Mouse (Mus musculus) splenic B cell, adult 2 months (primary cell): ENCODE measurements around the gene Fam222b.

Experiments
- DNase-seq: peaks from one replicate; pipeline ENCODE4 v3.0.0-alpha.2; 2011; ENCODE audit warnings: low read depth, low spot score
- H3K27me3 ChIP-seq: 2 replicates; pipeline ENCODE4 v1.6.1; 2012; ENCODE audit warnings: mild to moderate bottlenecking, low read length, moderate library complexity, mixed read lengths; ENCODE audit not compliant: control insufficient read depth, poor library complexity, insufficient read depth, severe bottlenecking
- H3K36me3 ChIP-seq: 2 replicates; pipeline ENCODE4 v1.6.1; 2012; ENCODE audit warnings: mild to moderate bottlenecking, low read length, moderate library complexity, mixed read lengths; ENCODE audit not compliant: control insufficient read depth, poor library complexity, insufficient read depth, severe bottlenecking

Fam222b gene

GRCm38 (mm10) chr11:78170306-78170705 is 75.8 kb downstream of the Fam222b start:
- no peaks in the 10 kb centered on the region for H3K36me3 ChIP-seq
- H3K27me3 ChIP-seq = no peaks in the 10 kb centered on the region
- DNase-seq = peak; percentile 34

- no peaks in the 10 kb centered on the region for H3K36me3 ChIP-seq
- H3K27me3 ChIP-seq = no peaks in the 10 kb centered on the region
- DNase-seq = peak; percentile 55
These were observed 76.9 kb downstream of the Fam222b start for GRCm38 (mm10) chr11:78171328-78171727.

- Histone ChIP-seq H3K36me3 (no peaks in the 10 kb centered on the region), H3K27me3 (no peaks in the 10 kb centered on the region)
- peak; percentile 47 for DNase-seq
These were observed 77.7 kb downstream of the Fam222b start for GRCm38 (mm10) chr11:78172034-78172747.

- Histone ChIP-seq H3K27me3 (no peaks in the 10 kb centered on the region), H3K36me3 (no peaks in the 10 kb centered on the region)
- no peak for DNase-seq
These were observed 78.4 kb downstream of the Fam222b start for GRCm38 (mm10) chr11:78172748-78173383.

GRCm38 (mm10) chr11:78174506-78174905 is 80.0 kb downstream of the Fam222b start:
- Histone ChIP-seq H3K36me3 (no peaks in the 10 kb centered on the region), H3K27me3 (no peaks in the 10 kb centered on the region)
- no peak for DNase-seq

- peak; percentile 67 for DNase-seq
- Histone ChIP-seq H3K27me3 (no peaks in the 10 kb centered on the region), H3K36me3 (peaks cover 6% of the 10 kb centered on the region)
These were observed 81.4 kb downstream of the Fam222b start for GRCm38 (mm10) chr11:78175771-78176401.

- H3K27me3 ChIP-seq = no peaks in the 10 kb centered on the region
- peaks cover 8% of the 10 kb centered on the region for H3K36me3 ChIP-seq
- peak; percentile 92 for DNase-seq
These were observed 82.0 kb downstream of the Fam222b start, which contains the start of the genes Nek8 and Tlcd1 for GRCm38 (mm10) chr11:78176402-78176862. Gene Nek8, minus strand, starts transcription at chr11:78176675. Gene Tlcd1, plus strand, starts transcription at chr11:78176711.

GRCm38 (mm10) chr11:78176905-78177331 is 82.5 kb downstream of the Fam222b start:
- Histone ChIP-seq H3K36me3 (peaks cover 8% of the 10 kb centered on the region), H3K27me3 (no peaks in the 10 kb centered on the region)
- DNase-seq = peak; percentile 63

GRCm38 (mm10) chr11:78177437-78177836 is 83.0 kb downstream of the Fam222b start:
- Histone ChIP-seq H3K27me3 (no peaks in the 10 kb centered on the region), H3K36me3 (peaks cover 8% of the 10 kb centered on the region)
- peak; percentile 53 for DNase-seq

GRCm38 (mm10) chr11:78177903-78178858 is 83.7 kb downstream of the Fam222b start:
- DNase-seq = peak; percentile 93
- H3K36me3 ChIP-seq = peaks cover 8% of the 10 kb centered on the region
- no peaks in the 10 kb centered on the region for H3K27me3 ChIP-seq

- H3K36me3 ChIP-seq = peaks cover 8% of the 10 kb centered on the region
- DNase-seq = peak; percentile 23
- no peaks in the 10 kb centered on the region for H3K27me3 ChIP-seq
These were observed 84.5 kb downstream of the Fam222b start for GRCm38 (mm10) chr11:78178859-78179437.

- peaks cover 8% of the 10 kb centered on the region for H3K36me3 ChIP-seq
- no peaks in the 10 kb centered on the region for H3K27me3 ChIP-seq
- no peak for DNase-seq
These were observed 85.1 kb downstream of the Fam222b start for GRCm38 (mm10) chr11:78179438-78179999.

- Histone ChIP-seq H3K27me3 (no peaks in the 10 kb centered on the region), H3K36me3 (peaks cover 8% of the 10 kb centered on the region)
- no peak for DNase-seq
These were observed 85.8 kb downstream of the Fam222b start for GRCm38 (mm10) chr11:78180081-78180761.
